Mouse (Mus musculus) left cerebral cortex, adult 6 months (tissue): Measurements from ENCODE around the gene Trim59. TPM values are rescaled to one million over a fixed set of nuclear protein-coding genes. Genes with fewer than 3 reads are reported as not detected.

Experiments used
- long read RNA-seq, 2 experiments: library from polyadenylated mRNA; unstranded; transcript quantifications; one replicate each; pipeline ENCODE4 v2.0.0; 2019 to 2020
- polyA plus RNA-seq: library from polyadenylated mRNA; unstranded; fragments of <200 nt; fragmentation: Nextera tagmentation; gene quantifications from 2 replicates; pipeline ENCODE4 v1.2.3, GENCODE M21; 2021

The Trim59 gene
- 6.8 and 8.8 TPM in 2 replicates for polyA plus RNA-seq
- long read RNA-seq, experiment 1, transcript Trim59-201 (3 exons, 2,939 nt) = major isoform, 62 of 91 reads
- long read RNA-seq, experiment 1, partial matches to known transcripts = 24 of 91 reads
- long read RNA-seq, experiment 1, other reads (novel, unspliced or antisense) = 3 of 91 reads
- long read RNA-seq, experiment 2, partial matches to known transcripts = 0 of 5 reads
- long read RNA-seq, experiment 2, other reads (novel, unspliced or antisense) = 1 of 5 reads

DNA sequence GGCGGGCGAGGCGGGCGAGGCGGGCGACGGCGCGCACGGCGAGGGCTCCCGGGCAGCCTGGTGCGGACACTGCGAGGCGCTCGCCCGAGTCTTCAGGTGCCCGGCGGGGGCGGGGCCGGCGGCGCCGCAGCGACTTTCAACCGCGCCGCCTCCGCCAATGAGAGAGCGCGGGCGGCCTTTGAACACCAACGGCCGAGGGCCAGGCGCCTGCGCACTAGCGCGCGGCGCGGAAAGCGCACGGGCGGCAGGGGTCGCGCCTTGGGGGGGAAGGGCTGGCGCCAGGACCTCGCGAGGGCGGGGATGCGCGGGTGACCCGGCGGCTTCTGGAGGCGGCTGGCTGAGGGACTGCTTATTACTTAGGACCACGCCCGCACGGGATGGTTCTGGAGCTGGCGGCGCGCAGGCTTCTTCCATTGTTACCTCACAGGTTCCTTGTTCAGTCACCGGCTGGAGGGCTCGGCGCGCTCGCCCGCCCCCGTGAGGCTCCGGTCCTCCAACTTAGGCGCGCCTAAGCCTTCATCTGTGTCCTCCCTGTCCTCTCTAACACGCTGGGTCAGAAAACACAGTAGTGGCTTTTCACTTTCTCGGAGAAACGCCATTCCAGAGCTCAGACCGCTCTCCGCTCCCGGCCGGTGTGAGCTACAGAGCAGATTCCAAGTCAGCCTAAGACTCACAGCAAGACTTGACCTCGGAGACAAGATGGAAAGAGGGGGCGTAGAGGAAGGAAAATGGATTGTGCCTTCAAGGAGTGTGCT lies at the start of gene Trim59:
TSS of gene Trim59 (minus strand) at position 111 of the 755 bp plus-strand sequence.

DNA sequence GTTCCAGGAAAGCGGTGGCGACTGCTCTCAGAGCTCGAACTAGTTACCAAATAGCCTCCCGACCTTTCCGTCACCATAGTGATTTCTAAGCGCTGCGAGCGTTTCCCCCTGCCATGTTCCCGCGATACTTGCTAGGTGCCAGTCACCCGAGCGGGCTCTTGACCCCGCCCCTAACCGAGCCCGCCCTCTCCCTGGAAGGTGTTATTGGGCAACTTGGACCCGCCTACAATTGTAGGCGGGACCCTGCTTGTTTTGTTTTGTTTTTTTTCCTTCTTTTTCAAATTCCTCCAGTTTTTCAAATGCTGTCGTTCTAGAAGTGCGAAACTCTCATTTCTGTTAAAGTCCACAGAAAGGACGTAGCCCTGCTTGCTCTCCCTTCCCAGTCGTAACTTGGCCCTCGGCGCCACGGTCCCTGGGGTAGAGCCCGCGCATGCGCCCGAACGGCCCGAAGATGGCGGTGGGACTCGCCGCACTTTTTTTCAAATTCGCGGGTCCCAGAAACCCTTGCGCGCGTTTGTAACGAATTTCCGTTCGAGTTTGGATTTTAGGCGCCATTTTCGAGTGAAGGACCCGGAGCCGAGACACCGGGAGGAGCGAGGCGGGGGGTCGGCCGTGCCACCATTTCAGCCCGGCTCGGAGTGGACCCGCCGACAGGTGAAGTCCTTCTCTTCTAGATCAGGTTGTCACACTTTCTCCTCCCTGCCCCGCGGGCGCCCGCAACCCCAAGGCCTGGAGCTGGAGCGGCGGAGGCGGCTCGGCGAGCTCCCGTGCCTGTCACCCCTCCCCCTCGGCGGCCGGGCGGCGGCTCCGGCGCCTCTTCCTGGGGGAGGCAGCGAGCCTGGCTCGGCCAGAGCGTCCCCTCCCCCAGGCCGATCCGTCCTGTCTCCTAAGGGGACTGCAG lies 39.9 kb downstream of the Trim59 start, which contains the start of the genes Ift80 and Smc4:
TSS of gene Ift80 (minus strand) at position 134 of the 901 bp plus-strand sequence.
TSS of gene Smc4 (plus strand) at position 302 of the 901 bp plus-strand sequence.

Other genes starting within 250 kb of the Trim59 start
- gene 1110032F04Rik, start 175.2 kb downstream of the Trim59 start, polyA plus RNA-seq = 3.8 and 18.0 TPM in 2 replicates
- 5.4 and 6.1 TPM in 2 replicates for gene Ift80, start 40.2 kb downstream of the Trim59 start, polyA plus RNA-seq
- 4.3 and 4.4 TPM in 2 replicates for gene Smc4, start 40.0 kb downstream of the Trim59 start, polyA plus RNA-seq
- 9.9 and 25.0 TPM in 2 replicates for gene Kpna4, start 82.4 kb upstream of the Trim59 start, polyA plus RNA-seq
- gene Arl14, start 177.7 kb upstream of the Trim59 start, polyA plus RNA-seq = not detected in 2 replicates